Comparison of ENCODE assay signal across 9 mouse cellular contexts in genomic region chr6:52256956-52257355, GRCm38 (mm10). TPM values are rescaled to one million over a fixed set of nuclear protein-coding genes. Genes with fewer than 3 reads are reported as not detected.
DNase-seq lines count a peak whose midpoint lies in the region; ATAC-seq and TF ChIP-seq lines count a peak whose summit lies in the region.
"Had no signal": no experiment of that assay in that cellular context is flagged by ENCODE, and none has a peak within 500 bp of the region (broad histone marks: within the 10 kb centered on the region; RNA-seq: fewer than 3 reads in every experiment).

No protein-coding gene starts in this region.

- peak; percentile 99 for DNase-seq in midbrain, embryonic 11.5 days (ENCODE audit: low spot score, missing footprints)
- DNase-seq in adrenal gland, adult 2 months: peak; percentile 70
- DNase-seq in embryo, embryonic 11.5 days (ENCODE audit: low read depth, low spot score): peak; percentile 77
- peak; percentile 89 for DNase-seq in hindbrain, postnatal 0 days (ENCODE audit: low spot score)
- DNase-seq in retina, postnatal 7 days (ENCODE audit: low read depth, low spot score): peak; percentile 67

- no peak overlapping the region for H3K27ac ChIP-seq in midbrain, embryonic 11.5 days (ENCODE audit: low read depth, low read length)
- no peak overlapping the region for H3K27ac ChIP-seq in midbrain, embryonic 16.5 days (ENCODE audit: low read length)
- no peak overlapping the region for H3K27ac ChIP-seq in hindbrain, postnatal 0 days
- H3K27ac ChIP-seq in limb, embryonic 12.5 days: peak overlapping the region; percentile 46; the same call in 1 of the 2 replicates
- H3K27ac ChIP-seq: neural tube, embryonic 13.5 days had no signal

- ATAC-seq in midbrain, embryonic 11.5 days (ENCODE audit: low FRiP score): no peak
- ATAC-seq in midbrain, embryonic 16.5 days: no peak
- no peak for ATAC-seq in hindbrain, postnatal 0 days
- no peak for ATAC-seq in limb, embryonic 12.5 days (ENCODE audit: insufficient number of reproducible peaks, insufficient read depth, low FRiP score, low TSS enrichment, low read depth)
- ATAC-seq in megakaryocyte-erythroid progenitor cell, adult 5-6 weeks (replicated peaks; ENCODE audit: low FRiP score, low TSS enrichment, poor library complexity, severe bottlenecking): no peak

- H3K4me3 ChIP-seq in midbrain, embryonic 11.5 days (ENCODE audit: low read depth, low read length): no peak overlapping the region
- no peak overlapping the region for H3K4me3 ChIP-seq in midbrain, embryonic 16.5 days (ENCODE audit: low read depth, low read length)
- no peak overlapping the region for H3K4me3 ChIP-seq in hindbrain, postnatal 0 days (ENCODE audit: low read length)
- H3K4me3 ChIP-seq in limb, embryonic 12.5 days (replicated peaks): peak overlapping the region; percentile 99
- H3K4me3 ChIP-seq: neural tube, embryonic 13.5 days had no signal

- no peak overlapping the region for H3K9ac ChIP-seq in midbrain, embryonic 11.5 days (ENCODE audit: low read length)
- H3K9ac ChIP-seq in midbrain, embryonic 16.5 days (ENCODE audit: low read depth, low read length): no peak overlapping the region
- H3K9ac ChIP-seq in hindbrain, postnatal 0 days (replicated peaks; ENCODE audit: low read length): no peak overlapping the region
- peak overlapping the region; percentile 68 for H3K9ac ChIP-seq in limb, embryonic 12.5 days (replicated peaks)
- H3K9ac ChIP-seq: neural tube, embryonic 13.5 days had no signal

- WGBS in midbrain, embryonic 11.5 days: 1% methylated on average over 6 of the region's 6 CpGs
- under 1% methylated on average over 6 of the region's 6 CpGs for WGBS in midbrain, embryonic 16.5 days
- under 1% methylated on average over 6 of the region's 6 CpGs for WGBS in hindbrain, postnatal 0 days
- 0% methylated on average over 6 of the region's 6 CpGs for WGBS in limb, embryonic 12.5 days

- no peak overlapping the region for H3K4me2 ChIP-seq in midbrain, embryonic 11.5 days
- H3K4me2 ChIP-seq in midbrain, embryonic 16.5 days (ENCODE audit: low read length): no peak overlapping the region
- H3K4me2 ChIP-seq in hindbrain, postnatal 0 days (ENCODE audit: low read depth, low read length): no peak overlapping the region
- H3K4me2 ChIP-seq in limb, embryonic 12.5 days: peak overlapping the region; percentile 96
- H3K4me2 ChIP-seq: neural tube, embryonic 13.5 days had no signal

- peaks cover 96% of the 10 kb centered on the region for H3K27me3 ChIP-seq in midbrain, embryonic 11.5 days (ENCODE audit: control insufficient read depth, insufficient read depth, low read length)
- H3K27me3 ChIP-seq in midbrain, embryonic 16.5 days (ENCODE audit: control insufficient read depth, insufficient read depth, low read depth, low read length): peaks cover 64% of the 10 kb centered on the region
- H3K27me3 ChIP-seq in hindbrain, postnatal 0 days (ENCODE audit: insufficient read depth, low read length): peaks cover 83% of the 10 kb centered on the region
- peaks cover 36% of the 10 kb centered on the region for H3K27me3 ChIP-seq in limb, embryonic 12.5 days

- H3K4me1 ChIP-seq in midbrain, embryonic 11.5 days (ENCODE audit: control insufficient read depth, insufficient read depth, low read length): no peaks in the 10 kb centered on the region; the same call in 1 of the 2 replicates
- peaks cover 4% of the 10 kb centered on the region; the same call in 1 of the 2 replicates for H3K4me1 ChIP-seq in midbrain, embryonic 16.5 days (ENCODE audit: control insufficient read depth, insufficient read depth, low read length)
- no peaks in the 10 kb centered on the region for H3K4me1 ChIP-seq in hindbrain, postnatal 0 days (ENCODE audit: insufficient read depth, low read length)
- peaks cover 25% of the 10 kb centered on the region for H3K4me1 ChIP-seq in limb, embryonic 12.5 days (replicated peaks)

- no peaks in the 10 kb centered on the region for H3K36me3 ChIP-seq in midbrain, embryonic 11.5 days (ENCODE audit: control insufficient read depth, insufficient read depth, low read length)
- H3K36me3 ChIP-seq in midbrain, embryonic 16.5 days (ENCODE audit: control insufficient read depth, insufficient read depth, low read length): no peaks in the 10 kb centered on the region
- H3K36me3 ChIP-seq in hindbrain, postnatal 0 days (ENCODE audit: insufficient read depth, low read length): no peaks in the 10 kb centered on the region
- H3K36me3 ChIP-seq in limb, embryonic 12.5 days: peaks cover 17% of the 10 kb centered on the region; the same call in 1 of the 2 replicates
- H3K36me3 ChIP-seq: neural tube, embryonic 13.5 days had no signal

- peak; percentile 85 for TF ChIP-seq CTCF in hindbrain, postnatal 0 days (IDR thresholded peaks at IDR 0.05; ENCODE audit: low read depth)

- no peaks in the 10 kb centered on the region for H3K9me3 ChIP-seq in midbrain, embryonic 11.5 days (ENCODE audit: control insufficient read depth, low read length)
- H3K9me3 ChIP-seq in midbrain, embryonic 16.5 days (replicated peaks; ENCODE audit: control insufficient read depth, low read length, poor library complexity, severe bottlenecking): no peaks in the 10 kb centered on the region
- no peaks in the 10 kb centered on the region for H3K9me3 ChIP-seq in hindbrain, postnatal 0 days (ENCODE audit: low read length)
- no peaks in the 10 kb centered on the region for H3K9me3 ChIP-seq in limb, embryonic 12.5 days
- H3K9me3 ChIP-seq: neural tube, embryonic 13.5 days had no signal

RNA-seq across cellular contexts. Expression of gene Hoxa13, which starts 3.7 kb away (rescaled TPM):
- not detected in 2 replicates for polyA plus RNA-seq in midbrain, embryonic 11.5 days (2014; fragmentation: Nextera tagmentation; extraction: Ambion mirVana)
- not detected in 2 replicates for polyA plus RNA-seq in midbrain, embryonic 16.5 days (2015; fragmentation: Nextera tagmentation; extraction: Ambion mirVana)
- total RNA-seq in adrenal gland, adult 2 months (2021): not detected
- polyA plus RNA-seq in adrenal gland, adult 2 months (2012; rRNA removed): not detected in 2 replicates
- not detected in 2 replicates for total RNA-seq in hindbrain, postnatal 0 days (2014; rRNA removed)
- not detected in 2 replicates for polyA plus RNA-seq in hindbrain, postnatal 0 days (2015; fragmentation: Nextera tagmentation; extraction: Ambion mirVana)
- polyA plus RNA-seq in limb, embryonic 12.5 days (2016; fragmentation: Nextera tagmentation; extraction: Ambion mirVana): 33.1 and 34.1 TPM in 2 replicates
- not detected in 2 replicates for total RNA-seq in megakaryocyte-erythroid progenitor cell, adult 5-6 weeks (2014; fragmentation: Nextera tagmentation)
- total RNA-seq in megakaryocyte-erythroid progenitor cell, adult 5-6 weeks (2017): not detected in 2 replicates

RNA-seq across cellular contexts. Expression of gene Hoxa11, which starts 11.3 kb away (rescaled TPM):
- polyA plus RNA-seq in midbrain, embryonic 11.5 days (2014; fragmentation: Nextera tagmentation; extraction: Ambion mirVana): not detected in 2 replicates
- not detected in 2 replicates for polyA plus RNA-seq in midbrain, embryonic 16.5 days (2015; fragmentation: Nextera tagmentation; extraction: Ambion mirVana)
- total RNA-seq in adrenal gland, adult 2 months (2021): not detected
- not detected in 2 replicates for polyA plus RNA-seq in adrenal gland, adult 2 months (2012; rRNA removed)
- not detected in 2 replicates for total RNA-seq in hindbrain, postnatal 0 days (2014; rRNA removed)
- not detected in 2 replicates for polyA plus RNA-seq in hindbrain, postnatal 0 days (2015; fragmentation: Nextera tagmentation; extraction: Ambion mirVana)
- polyA plus RNA-seq in limb, embryonic 12.5 days (2016; fragmentation: Nextera tagmentation; extraction: Ambion mirVana): 88.2 and 96.8 TPM in 2 replicates
- not detected in 2 replicates for total RNA-seq in megakaryocyte-erythroid progenitor cell, adult 5-6 weeks (2014; fragmentation: Nextera tagmentation)
- not detected in 2 replicates for total RNA-seq in megakaryocyte-erythroid progenitor cell, adult 5-6 weeks (2017)

RNA-seq across cellular contexts. Expression of gene Hoxa10, which starts 16.3 kb away (rescaled TPM):
- polyA plus RNA-seq in midbrain, embryonic 11.5 days (2014; fragmentation: Nextera tagmentation; extraction: Ambion mirVana): not detected in 2 replicates
- polyA plus RNA-seq in midbrain, embryonic 16.5 days (2015; fragmentation: Nextera tagmentation; extraction: Ambion mirVana): not detected in 2 replicates
- not detected for total RNA-seq in adrenal gland, adult 2 months (2021)
- 0.22 TPM in 1 of 2 replicates, not detected in the other for polyA plus RNA-seq in adrenal gland, adult 2 months (2012; rRNA removed)
- not detected in 2 replicates for total RNA-seq in hindbrain, postnatal 0 days (2014; rRNA removed)
- not detected in 2 replicates for polyA plus RNA-seq in hindbrain, postnatal 0 days (2015; fragmentation: Nextera tagmentation; extraction: Ambion mirVana)
- polyA plus RNA-seq in limb, embryonic 12.5 days (2016; fragmentation: Nextera tagmentation; extraction: Ambion mirVana): 272 and 294 TPM in 2 replicates
- not detected in 2 replicates for total RNA-seq in megakaryocyte-erythroid progenitor cell, adult 5-6 weeks (2014; fragmentation: Nextera tagmentation)
- 0.34 TPM in 1 of 2 replicates, not detected in the other for total RNA-seq in megakaryocyte-erythroid progenitor cell, adult 5-6 weeks (2017)

RNA-seq across cellular contexts. Expression of gene Hoxa9, which starts 26.1 kb away (rescaled TPM):
- polyA plus RNA-seq in midbrain, embryonic 11.5 days (2014; fragmentation: Nextera tagmentation; extraction: Ambion mirVana): not detected in 2 replicates
- not detected in 2 replicates for polyA plus RNA-seq in midbrain, embryonic 16.5 days (2015; fragmentation: Nextera tagmentation; extraction: Ambion mirVana)
- 1 to 10 TPM in 1 of 2 experiments, under 1 TPM in 1; 0.75 to 1.6 TPM for total RNA-seq in adrenal gland, adult 2 months (2021)
- 1.7 and 3.8 TPM in 2 replicates for polyA plus RNA-seq in adrenal gland, adult 2 months (2012; rRNA removed)
- 0.26 TPM in 1 of 2 replicates, not detected in the other for total RNA-seq in hindbrain, postnatal 0 days (2014; rRNA removed)
- 0.18 TPM in 1 of 2 replicates, not detected in the other for polyA plus RNA-seq in hindbrain, postnatal 0 days (2015; fragmentation: Nextera tagmentation; extraction: Ambion mirVana)
- 74.7 and 77.4 TPM in 2 replicates for polyA plus RNA-seq in limb, embryonic 12.5 days (2016; fragmentation: Nextera tagmentation; extraction: Ambion mirVana)
- total RNA-seq in megakaryocyte-erythroid progenitor cell, adult 5-6 weeks (2014; fragmentation: Nextera tagmentation): 7.6 and 9.7 TPM in 2 replicates
- 10.3 and 27.1 TPM in 2 replicates for total RNA-seq in megakaryocyte-erythroid progenitor cell, adult 5-6 weeks (2017)

RNA-seq across cellular contexts. Expression of gene Hoxa7, which starts 35.3 kb away (rescaled TPM):
- polyA plus RNA-seq in midbrain, embryonic 11.5 days (2014; fragmentation: Nextera tagmentation; extraction: Ambion mirVana): 0.14 TPM in 1 of 2 replicates, not detected in the other
- not detected in 2 replicates for polyA plus RNA-seq in midbrain, embryonic 16.5 days (2015; fragmentation: Nextera tagmentation; extraction: Ambion mirVana)
- total RNA-seq in adrenal gland, adult 2 months (2021): 10 to 100 TPM; 15.3 to 30.3 TPM
- 21.3 and 26.8 TPM in 2 replicates for polyA plus RNA-seq in adrenal gland, adult 2 months (2012; rRNA removed)
- 2.6 and 2.9 TPM in 2 replicates for total RNA-seq in hindbrain, postnatal 0 days (2014; rRNA removed)
- 1.3 and 3.9 TPM in 2 replicates for polyA plus RNA-seq in hindbrain, postnatal 0 days (2015; fragmentation: Nextera tagmentation; extraction: Ambion mirVana)
- 11.7 and 13.8 TPM in 2 replicates for polyA plus RNA-seq in limb, embryonic 12.5 days (2016; fragmentation: Nextera tagmentation; extraction: Ambion mirVana)
- 3.4 and 4.1 TPM in 2 replicates for total RNA-seq in megakaryocyte-erythroid progenitor cell, adult 5-6 weeks (2014; fragmentation: Nextera tagmentation)
- total RNA-seq in megakaryocyte-erythroid progenitor cell, adult 5-6 weeks (2017): 2.6 and 3.1 TPM in 2 replicates

Comparison
In these comparisons a context has a peak if more than half of its experiments do, and no peak if none do; other contexts are left out.
1. RNA of gene Hoxa13, which starts 3.7 kb away (polyA plus RNA-seq): 33.1 to 34.1 TPM in limb, embryonic 12.5 days; not detected in hindbrain, postnatal 0 days, not detected in midbrain, embryonic 11.5 days, not detected in midbrain, embryonic 16.5 days and not detected in adrenal gland, adult 2 months; every median in the first group is over 10 times any median in the second.
2. RNA of gene Hoxa11, which starts 11.3 kb away (polyA plus RNA-seq): 88.2 to 96.8 TPM in limb, embryonic 12.5 days; not detected in midbrain, embryonic 11.5 days, not detected in midbrain, embryonic 16.5 days, not detected in adrenal gland, adult 2 months and not detected in hindbrain, postnatal 0 days; every median in the first group is over 10 times any median in the second.
3. RNA of gene Hoxa10, which starts 16.3 kb away (polyA plus RNA-seq): 272 to 294 TPM in limb, embryonic 12.5 days; 0.22 TPM in adrenal gland, adult 2 months, not detected in midbrain, embryonic 11.5 days, not detected in midbrain, embryonic 16.5 days and not detected in hindbrain, postnatal 0 days; every median in the first group is over 100 times any median in the second.
4. Peak in every context shown above with its lines, with median percentiles within 50 percentile points of each other: DNase-seq.